Mouse (Mus musculus): Measurements from ENCODE around the gene Mapkapk3. TPM values are rescaled to one million over a fixed set of nuclear protein-coding genes. Genes with fewer than 3 reads are reported as not detected.

The Mapkapk3 gene
- total RNA-seq, 4 experiments from 2014 or later = 27.2 to 38.4 (median 32.0) TPM

GRCm38 (mm10) chr9:107267028-107267427, 22.6 kb downstream of the Mapkapk3 start:
- DNase-seq (ENCODE audit: low spot score) = no peak

GRCm38 (mm10) chr9:107264731-107265130, 24.9 kb downstream of the Mapkapk3 start:
- DNase-seq (ENCODE audit: low spot score) = no peak

GRCm38 (mm10) chr9:107263912-107264311, 25.8 kb downstream of the Mapkapk3 start:
- DNase-seq (ENCODE audit: low spot score) = no peak

- DNase-seq (ENCODE audit: low spot score) = no peak
Observed at GRCm38 (mm10) chr9:107262375-107262774, 27.3 kb downstream of the Mapkapk3 start.

- no peak for DNase-seq (ENCODE audit: low spot score)
Observed at GRCm38 (mm10) chr9:107261792-107262191, 27.9 kb downstream of the Mapkapk3 start.

- DNase-seq (ENCODE audit: low spot score) = no peak
Observed at GRCm38 (mm10) chr9:107260836-107261235, 28.8 kb downstream of the Mapkapk3 start.

- no peak for DNase-seq (ENCODE audit: low spot score)
Observed at GRCm38 (mm10) chr9:107260429-107260828, 29.2 kb downstream of the Mapkapk3 start.

GRCm38 (mm10) chr9:107259571-107259970, 30.1 kb downstream of the Mapkapk3 start:
- DNase-seq (ENCODE audit: low spot score) = peak; percentile 54

- no peak for DNase-seq (ENCODE audit: low spot score)
Observed at GRCm38 (mm10) chr9:107255596-107255995, 34.1 kb downstream of the Mapkapk3 start.

GRCm38 (mm10) chr9:107254925-107255324, 34.8 kb downstream of the Mapkapk3 start:
- DNase-seq (ENCODE audit: low spot score) = no peak

GRCm38 (mm10) chr9:107254476-107254875, 35.2 kb downstream of the Mapkapk3 start:
- peak; percentile 55 for DNase-seq (ENCODE audit: low spot score)

GRCm38 (mm10) chr9:107252164-107252563, 37.5 kb downstream of the Mapkapk3 start:
- DNase-seq (ENCODE audit: low spot score) = no peak

- DNase-seq (ENCODE audit: low spot score) = no peak
Observed at GRCm38 (mm10) chr9:107250416-107251337, 39.0 kb downstream of the Mapkapk3 start.

- DNase-seq (ENCODE audit: low spot score) = no peak
Observed at GRCm38 (mm10) chr9:107249154-107249553, 40.5 kb downstream of the Mapkapk3 start.

- no peak for DNase-seq (ENCODE audit: low spot score)
Observed at GRCm38 (mm10) chr9:107246170-107246569, 43.5 kb downstream of the Mapkapk3 start.

GRCm38 (mm10) chr9:107245311-107245710, 44.4 kb downstream of the Mapkapk3 start:
- no peak for DNase-seq (ENCODE audit: low spot score)

- no peak for DNase-seq (ENCODE audit: low spot score)
Observed at GRCm38 (mm10) chr9:107236151-107236550, 53.5 kb downstream of the Mapkapk3 start.

- no peak for DNase-seq (ENCODE audit: low spot score)
Observed at GRCm38 (mm10) chr9:107235261-107235660, 54.4 kb downstream of the Mapkapk3 start.

GRCm38 (mm10) chr9:107232140-107232539, 57.5 kb downstream of the Mapkapk3 start:
- no peak for DNase-seq (ENCODE audit: low spot score)

GRCm38 (mm10) chr9:107231539-107232139, 58.0 kb downstream of the Mapkapk3 start, which contains the start of gene Dock3:
Gene Dock3 (minus strand): TSS chr9:107231909.
- no peak for DNase-seq (ENCODE audit: low spot score)

- DNase-seq (ENCODE audit: low spot score) = no peak
Observed at GRCm38 (mm10) chr9:107230991-107231538, 58.6 kb downstream of the Mapkapk3 start.

GRCm38 (mm10) chr9:107224597-107224996, 65.1 kb downstream of the Mapkapk3 start:
- no peak for DNase-seq (ENCODE audit: low spot score)

All from heart, adult 8-10 months (tissue).